Mouse (Mus musculus) liver, embryonic 15.5 days (tissue): ENCODE data around the gene Cse1l. TPM values are rescaled to one million over a fixed set of nuclear protein-coding genes. Genes with fewer than 3 reads are reported as not detected.

Experiments used
- ATAC-seq: fragments of 200-750 bp; cut with Nextera tagmentation; 2 replicates; pipeline ENCODE4 v1.8.0; 2017; ENCODE audit warnings: moderate number of reproducible peaks, mild to moderate bottlenecking, moderate library complexity; ENCODE audit not compliant: insufficient read depth
- H3K27ac ChIP-seq: fragments of 300-500 bp; sonication (generic); replicated peaks from 2 replicates; pipeline ENCODE4 v1.5.1; 2015; ENCODE audit warnings: mild to moderate bottlenecking, inconsistent platforms
- H3K27me3 ChIP-seq: fragments of 300-500 bp; sonication (generic); 2 replicates; pipeline ENCODE4 v1.6.1; 2015; ENCODE audit warnings: mild to moderate bottlenecking, inconsistent platforms
- H3K36me3 ChIP-seq: fragments of 300-500 bp; sonication (generic); replicated peaks from 2 replicates; pipeline ENCODE4 v1.6.1; 2015; ENCODE audit warnings: moderate library complexity, mild to moderate bottlenecking, inconsistent platforms
- H3K4me1 ChIP-seq: fragments of 300-500 bp; sonication (generic); replicated peaks from 2 replicates; pipeline ENCODE4 v1.6.1; 2015; ENCODE audit warnings: inconsistent platforms
- H3K4me2 ChIP-seq: fragments of 300-500 bp; sonication (generic); 2 replicates; pipeline ENCODE4 v1.6.1; 2015; ENCODE audit warnings: moderate library complexity, mild to moderate bottlenecking, inconsistent platforms
- H3K4me3 ChIP-seq: fragments of 300-500 bp; sonication (generic); replicated peaks from 2 replicates; pipeline ENCODE4 v1.5.1; 2015; ENCODE audit warnings: mild to moderate bottlenecking, inconsistent platforms
- H3K9ac ChIP-seq: fragments of 300-500 bp; sonication (generic); 2 replicates; pipeline ENCODE4 v1.6.1; 2015; ENCODE audit warnings: moderate library complexity, mild to moderate bottlenecking, inconsistent platforms
- H3K9me3 ChIP-seq: fragments of 300-500 bp; sonication (generic); replicated peaks from 2 replicates; pipeline ENCODE4 v1.6.1; 2016; ENCODE audit warnings: inconsistent platforms
- WGBS: fragments of 180-500 bp; shearing (Covaris S2); methylation state at CpG from one replicate; pipeline ENCODE4 v1.1.7; 2015; ENCODE audit warnings: mixed read lengths; ENCODE audit not compliant: insufficient replicate concordance; 5-methylcytosine and 5-hydroxymethylcytosine counted together
- polyA plus RNA-seq: library from polyadenylated mRNA; unstranded; fragments of >200 nt; fragmentation: Nextera tagmentation; extraction: Ambion mirVana; gene quantifications from 2 replicates; pipeline ENCODE4 v1.2.1, GENCODE M21; 2015

Gene Cse1l
- polyA plus RNA-seq, 1 experiment from 2014 or later: 50.6 TPM

DNA sequence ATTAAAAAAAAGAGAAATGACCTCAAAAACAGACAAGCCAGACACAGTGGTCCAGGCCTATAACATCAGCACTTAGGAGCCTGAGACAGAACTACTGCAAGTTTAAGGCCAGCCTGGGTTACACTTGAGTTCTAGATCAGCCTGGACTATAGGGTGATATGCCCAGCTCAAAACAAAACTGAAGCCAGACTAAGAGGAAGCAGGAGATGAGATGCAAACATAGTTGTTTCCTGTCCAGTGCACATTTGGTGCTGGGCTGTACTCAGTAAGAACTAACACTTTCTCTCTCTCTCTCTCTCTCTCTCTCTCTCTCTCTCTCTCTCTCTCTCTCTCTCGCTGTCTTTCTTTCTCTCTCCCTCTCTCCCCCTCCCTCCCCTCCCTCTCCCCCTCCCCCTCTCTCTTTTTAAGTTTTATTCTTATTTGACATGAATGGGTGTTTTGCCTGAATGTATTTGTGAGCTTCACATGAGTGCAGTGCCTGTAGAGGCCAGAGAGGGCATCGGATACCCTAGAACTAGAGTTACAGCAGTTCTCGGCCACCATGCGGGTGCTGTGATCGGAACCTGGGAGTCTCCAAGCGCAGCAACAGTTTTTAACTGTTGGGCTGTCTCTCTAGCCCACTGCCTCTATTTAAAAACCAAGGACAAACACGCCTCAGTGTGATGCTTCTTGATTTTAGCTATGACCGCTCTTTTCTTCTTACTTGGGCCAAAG, 4.9 kb upstream of the Cse1l start:
- Histone ChIP-seq H3K27ac (no peak overlapping the region), H3K4me2 (no peak overlapping the region), H3K36me3 (peaks cover 4% of the 10 kb centered on the region), H3K27me3 (no peaks in the 10 kb centered on the region), H3K4me3 (no peak overlapping the region), H3K9ac (no peak overlapping the region), H3K9me3 (no peaks in the 10 kb centered on the region), H3K4me1 (peaks cover 9% of the 10 kb centered on the region)
- no peak for ATAC-seq
- 77% methylated on average over 8 of the region's 8 CpGs for WGBS

DNA sequence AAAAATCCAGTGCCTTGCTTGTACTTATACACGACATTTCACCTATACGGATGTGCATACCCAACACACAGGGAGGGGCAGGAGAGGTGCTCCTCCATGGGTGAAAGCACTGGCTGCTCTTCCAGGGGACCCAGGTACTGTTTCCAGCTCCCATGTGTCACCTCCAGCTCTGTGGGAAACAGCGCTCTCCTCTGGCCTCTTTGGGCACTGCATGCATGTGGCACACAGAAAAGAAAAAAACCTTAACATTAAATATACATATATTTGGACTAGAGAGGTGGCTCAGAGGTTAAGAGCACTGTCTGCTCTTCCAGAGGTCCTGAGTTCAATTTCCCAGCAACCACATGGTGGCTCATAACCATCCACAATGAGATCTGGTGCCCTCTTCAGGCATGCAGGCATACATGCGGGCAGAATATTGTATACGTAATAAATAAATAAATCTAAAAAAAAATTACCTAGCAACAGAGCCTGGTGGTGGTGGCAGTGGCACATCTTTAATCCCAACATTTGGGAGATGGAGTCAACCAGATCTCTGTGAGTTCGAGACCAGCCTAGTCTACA, 2.0 kb upstream of the Cse1l start:
- H3K4me1 ChIP-seq: peaks cover 24% of the 10 kb centered on the region
- no peaks in the 10 kb centered on the region for H3K9me3 ChIP-seq
- H3K27me3 ChIP-seq: no peaks in the 10 kb centered on the region
- 79% methylated on average over 6 of the region's 6 CpGs for WGBS
- H3K27ac ChIP-seq: no peak overlapping the region
- H3K9ac ChIP-seq: no peak overlapping the region
- H3K36me3 ChIP-seq: peaks cover 7% of the 10 kb centered on the region
- no peak for ATAC-seq
- no peak overlapping the region for H3K4me2 ChIP-seq
- no peak overlapping the region for H3K4me3 ChIP-seq

DNA sequence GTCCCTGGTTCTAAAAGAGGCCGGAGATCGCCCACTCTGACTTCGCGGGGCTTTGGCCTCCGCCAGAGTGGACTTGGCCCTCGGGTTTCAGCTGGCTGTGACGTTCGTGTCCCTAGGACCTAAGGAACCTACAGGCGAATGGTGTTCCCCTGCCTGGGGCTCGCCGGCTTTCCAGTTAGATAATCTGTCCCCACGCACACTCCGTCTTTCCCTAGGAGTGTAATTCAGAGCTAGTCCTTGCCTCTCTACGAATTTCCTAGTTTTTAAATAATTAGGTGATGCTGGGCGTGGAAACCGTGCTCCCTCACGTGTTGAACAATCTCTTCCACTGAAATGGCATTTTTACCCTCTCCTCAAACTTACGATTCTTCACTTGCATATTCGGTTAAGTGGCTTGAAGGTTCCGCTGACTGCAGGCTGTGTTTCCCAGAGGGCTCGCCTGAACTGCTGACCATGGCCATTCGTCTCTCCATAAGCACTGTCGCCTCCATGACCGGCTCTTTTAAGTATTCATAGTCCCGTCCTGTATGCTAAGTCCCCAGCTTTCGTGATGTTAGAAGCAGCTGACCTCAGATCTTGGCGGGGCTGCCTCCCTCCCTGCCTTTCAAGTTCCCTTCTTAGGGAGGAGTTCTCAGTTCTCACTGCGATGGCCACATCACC, 813 bp downstream of the Cse1l start:
- Histone ChIP-seq H3K27me3 (no peaks in the 10 kb centered on the region), H3K36me3 (peaks cover 17% of the 10 kb centered on the region), H3K9me3 (no peaks in the 10 kb centered on the region), H3K9ac (peak overlapping the region; percentile 94), H3K4me2 (peak overlapping the region; percentile 87), H3K4me3 (peak overlapping the region; percentile 90), H3K4me1 (peaks cover 37% of the 10 kb centered on the region), H3K27ac (peak overlapping the region; percentile 99)
- under 1% methylated on average over 28 of the region's 28 CpGs for WGBS
- peak; percentile 52 for ATAC-seq

DNA sequence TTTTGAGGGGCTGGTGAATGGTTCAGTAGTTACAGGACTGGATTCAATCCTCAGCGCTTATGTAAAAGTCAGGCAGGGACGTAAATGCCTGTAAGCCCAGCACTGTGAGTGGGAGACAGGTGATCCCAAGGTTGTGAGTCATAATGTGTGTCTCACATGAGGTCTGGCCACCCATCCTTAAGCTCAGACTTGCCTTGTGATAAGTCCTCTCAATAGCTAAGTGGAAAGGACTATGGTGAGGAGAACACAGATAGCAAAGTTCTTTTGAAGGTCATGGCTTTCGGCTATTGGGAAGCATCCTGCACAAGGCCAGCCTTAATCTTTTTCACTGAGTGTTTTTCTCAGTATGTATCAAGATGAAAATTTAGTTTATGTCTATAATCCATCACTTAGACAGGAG, 3.9 kb downstream of the Cse1l start:
- peaks cover 17% of the 10 kb centered on the region for H3K36me3 ChIP-seq
- WGBS: 90% methylated on average over 3 of the region's 3 CpGs
- no peaks in the 10 kb centered on the region for H3K27me3 ChIP-seq
- H3K9me3 ChIP-seq: no peaks in the 10 kb centered on the region
- H3K4me2 ChIP-seq: no peak overlapping the region
- H3K9ac ChIP-seq: no peak overlapping the region
- ATAC-seq: no peak
- no peak overlapping the region for H3K27ac ChIP-seq
- no peak overlapping the region for H3K4me3 ChIP-seq
- peaks cover 37% of the 10 kb centered on the region for H3K4me1 ChIP-seq

DNA sequence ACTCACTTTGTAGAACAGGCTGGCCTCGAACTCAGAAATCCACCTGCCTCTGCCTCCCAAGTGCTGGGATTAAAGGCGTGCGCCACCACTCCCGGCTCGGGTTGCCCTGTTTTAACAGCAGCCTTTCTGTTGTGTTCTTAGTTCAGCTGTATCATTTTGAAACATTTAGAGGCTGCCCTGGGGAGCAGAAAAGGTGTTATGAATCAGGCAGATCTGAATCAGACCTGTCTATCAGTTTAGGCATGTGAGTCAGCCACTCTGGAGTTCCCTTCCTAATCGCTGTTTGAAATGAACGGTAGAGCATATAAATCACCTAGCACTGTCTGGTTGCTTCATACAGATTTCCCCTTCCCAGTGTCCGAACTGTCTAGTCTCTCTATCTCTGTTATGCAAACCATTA, 4.7 kb downstream of the Cse1l start:
- H3K27me3 ChIP-seq: no peaks in the 10 kb centered on the region
- no peak overlapping the region for H3K27ac ChIP-seq
- no peak overlapping the region for H3K9ac ChIP-seq
- no peak for ATAC-seq
- WGBS: 75% methylated on average over 8 of the region's 8 CpGs
- no peaks in the 10 kb centered on the region for H3K9me3 ChIP-seq
- H3K4me2 ChIP-seq: no peak overlapping the region
- H3K4me1 ChIP-seq: peaks cover 29% of the 10 kb centered on the region
- peaks cover 21% of the 10 kb centered on the region for H3K36me3 ChIP-seq
- no peak overlapping the region for H3K4me3 ChIP-seq

DNA sequence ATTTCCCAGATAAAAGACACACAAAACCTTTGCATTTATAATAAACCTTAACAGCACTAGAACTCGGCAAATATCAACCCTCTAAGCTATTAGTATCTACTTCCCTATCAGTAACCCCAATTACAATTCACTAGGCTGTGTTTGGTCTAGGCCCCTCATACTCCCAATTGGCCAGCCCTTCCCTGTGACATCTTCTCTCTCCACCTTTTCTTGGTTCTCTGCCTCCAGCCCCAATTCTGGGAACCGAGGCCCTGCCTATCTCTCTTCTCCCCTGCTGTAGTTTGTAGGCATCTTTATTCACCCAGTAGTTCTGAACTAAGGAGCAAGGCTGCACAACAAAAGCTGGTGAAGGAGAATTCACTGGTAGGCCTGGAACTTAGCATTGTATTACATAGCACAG, 18.1 kb downstream of the Cse1l start:
- Histone ChIP-seq H3K4me3 (no peak overlapping the region), H3K27me3 (no peaks in the 10 kb centered on the region), H3K9ac (no peak overlapping the region), H3K4me2 (no peak overlapping the region), H3K27ac (no peak overlapping the region), H3K9me3 (no peaks in the 10 kb centered on the region), H3K4me1 (no peaks in the 10 kb centered on the region), H3K36me3 (peaks cover 91% of the 10 kb centered on the region)
- no peak for ATAC-seq
- WGBS: 59% methylated on average over 2 of the region's 2 CpGs

DNA sequence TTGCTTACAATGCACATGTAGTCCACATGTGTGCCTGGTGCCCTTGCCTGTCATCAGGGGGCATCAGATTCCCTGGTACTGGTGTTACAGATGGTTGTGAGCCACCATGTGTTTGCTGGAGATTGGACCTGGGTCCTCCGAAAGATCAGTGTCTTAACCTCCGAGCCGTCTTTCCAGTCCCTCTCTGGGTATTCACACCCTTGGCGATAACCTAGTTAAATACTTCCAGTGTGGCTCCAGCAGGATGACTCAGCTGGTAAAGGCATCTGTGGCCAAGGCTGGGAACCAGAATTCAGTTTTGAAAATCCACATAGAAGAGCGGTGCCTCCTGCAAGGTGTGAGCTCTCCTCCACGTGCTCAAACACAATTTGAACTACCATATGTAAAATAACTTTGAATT, 28.1 kb downstream of the Cse1l start:
- Histone ChIP-seq H3K36me3 (peaks cover 91% of the 10 kb centered on the region), H3K9me3 (no peaks in the 10 kb centered on the region), H3K4me1 (no peaks in the 10 kb centered on the region), H3K27me3 (no peaks in the 10 kb centered on the region), H3K4me2 (no peak overlapping the region), H3K27ac (no peak overlapping the region), H3K9ac (no peak overlapping the region), H3K4me3 (no peak overlapping the region)
- 89% methylated on average over 6 of the region's 6 CpGs for WGBS
- no peak for ATAC-seq

DNA sequence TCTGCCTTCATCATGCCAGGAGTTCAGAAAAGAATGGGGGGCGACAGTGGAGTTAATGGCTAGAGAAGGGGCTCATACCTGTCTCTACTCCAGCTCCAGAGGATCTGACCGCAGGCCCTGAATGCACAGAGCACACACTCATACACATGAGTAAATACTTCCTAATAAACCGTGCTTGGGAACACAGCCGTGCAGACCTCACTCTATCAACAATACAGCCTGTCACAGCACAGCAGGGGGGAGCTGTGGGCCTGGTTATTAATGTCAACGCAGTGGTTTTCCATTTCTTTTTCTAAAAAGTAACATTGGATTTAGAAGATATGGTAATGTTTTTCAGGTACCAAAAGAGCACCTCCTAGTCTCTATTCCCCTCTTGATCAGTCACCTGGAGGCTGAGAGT, 28.6 kb downstream of the Cse1l start:
- WGBS: 86% methylated on average over 5 of the region's 5 CpGs
- ATAC-seq: no peak
- no peaks in the 10 kb centered on the region for H3K4me1 ChIP-seq
- H3K27ac ChIP-seq: no peak overlapping the region
- H3K27me3 ChIP-seq: no peaks in the 10 kb centered on the region
- H3K4me3 ChIP-seq: no peak overlapping the region
- no peaks in the 10 kb centered on the region for H3K9me3 ChIP-seq
- H3K4me2 ChIP-seq: no peak overlapping the region
- peaks cover 91% of the 10 kb centered on the region for H3K36me3 ChIP-seq
- H3K9ac ChIP-seq: no peak overlapping the region

DNA sequence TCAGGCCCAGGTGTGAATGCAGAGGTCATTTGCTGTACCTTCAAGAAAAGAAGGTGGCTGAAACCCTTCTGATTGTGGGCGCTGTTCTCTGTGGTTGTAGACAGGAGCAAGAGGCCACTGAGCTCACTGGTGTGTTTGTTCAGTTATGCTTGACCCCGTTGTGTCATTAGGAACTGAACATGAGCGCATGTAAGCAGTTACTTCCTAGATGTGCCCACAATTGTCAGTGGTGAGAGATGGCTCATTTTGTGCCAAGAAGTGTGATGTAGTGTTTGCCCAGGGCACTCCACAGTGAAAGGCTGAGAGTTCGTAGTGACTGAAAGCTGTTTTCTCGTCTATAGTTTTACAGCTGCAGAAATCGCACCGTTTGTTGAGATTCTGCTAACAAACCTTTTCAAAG, 29.7 kb downstream of the Cse1l start:
- no peak overlapping the region for H3K4me3 ChIP-seq
- H3K4me2 ChIP-seq: no peak overlapping the region
- H3K4me1 ChIP-seq: no peaks in the 10 kb centered on the region
- no peaks in the 10 kb centered on the region for H3K9me3 ChIP-seq
- no peaks in the 10 kb centered on the region for H3K27me3 ChIP-seq
- WGBS: 87% methylated on average over 7 of the region's 7 CpGs
- H3K36me3 ChIP-seq: peaks cover 90% of the 10 kb centered on the region
- ATAC-seq: no peak
- no peak overlapping the region for H3K27ac ChIP-seq
- no peak overlapping the region for H3K9ac ChIP-seq

DNA sequence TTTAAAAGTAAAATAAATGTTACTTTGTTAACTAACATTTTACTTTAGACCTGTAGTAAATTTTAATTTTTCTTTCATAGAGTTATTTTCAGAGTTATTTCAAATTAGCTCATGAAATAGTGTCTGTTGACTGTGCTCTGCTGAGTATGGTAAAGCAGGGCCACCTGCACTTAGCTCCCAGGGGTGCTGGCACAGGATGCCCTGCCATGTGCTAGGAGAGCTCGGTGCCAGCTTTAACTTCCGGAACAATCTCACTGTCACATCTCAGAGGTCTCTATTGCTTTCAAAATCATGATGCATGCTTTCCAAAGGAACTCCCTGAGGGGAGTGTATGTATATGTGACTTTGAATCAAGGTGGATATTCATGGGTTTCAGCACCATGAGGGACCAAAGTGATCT, 30.3 kb downstream of the Cse1l start:
- Histone ChIP-seq H3K4me3 (no peak overlapping the region), H3K4me1 (no peaks in the 10 kb centered on the region), H3K36me3 (peaks cover 90% of the 10 kb centered on the region), H3K9me3 (no peaks in the 10 kb centered on the region), H3K27ac (no peak overlapping the region), H3K27me3 (no peaks in the 10 kb centered on the region), H3K4me2 (no peak overlapping the region), H3K9ac (no peak overlapping the region)
- ATAC-seq: no peak
- WGBS: 80% methylated on average over 2 of the region's 2 CpGs

DNA sequence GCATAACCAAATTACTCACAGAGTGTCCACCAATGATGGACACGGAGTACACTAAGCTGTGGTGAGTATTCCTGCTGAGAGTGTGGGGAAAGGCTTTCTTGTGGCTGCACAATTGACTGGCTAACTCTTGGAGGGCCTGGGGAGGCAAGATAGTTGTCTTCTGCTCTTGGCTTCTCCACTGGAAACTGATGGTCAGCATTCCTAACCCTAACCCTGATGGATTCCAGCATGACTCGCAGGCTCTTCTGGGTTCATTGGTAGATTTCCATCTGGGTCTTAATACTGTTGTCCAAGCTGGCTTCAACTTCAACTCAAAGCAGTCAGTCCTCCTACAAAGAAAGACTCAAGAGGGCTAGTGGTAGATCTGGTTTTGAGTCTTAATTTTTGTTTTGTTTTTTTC, 37.3 kb downstream of the Cse1l start:
- H3K27me3 ChIP-seq: no peaks in the 10 kb centered on the region
- WGBS: 82% methylated on average over 2 of the region's 2 CpGs
- H3K36me3 ChIP-seq: peaks cover 95% of the 10 kb centered on the region
- H3K9ac ChIP-seq: no peak overlapping the region
- no peaks in the 10 kb centered on the region for H3K9me3 ChIP-seq
- H3K4me3 ChIP-seq: no peak overlapping the region
- no peak for ATAC-seq
- H3K4me2 ChIP-seq: no peak overlapping the region
- H3K27ac ChIP-seq: no peak overlapping the region
- H3K4me1 ChIP-seq: no peaks in the 10 kb centered on the region
